Mouse (Mus musculus) kidney, postnatal 0 days (tissue): Measurements from ENCODE around the gene 2410015M20Rik. TPM values are rescaled to one million over a fixed set of nuclear protein-coding genes. Genes with fewer than 3 reads are reported as not detected.

ENCODE experiments used
- ATAC-seq: fragments of 200-750 bp; cut with Nextera tagmentation; replicated peaks from 2 replicates; pipeline ENCODE4 v1.8.0; 2017; ENCODE audit warnings: low read depth, moderate number of reproducible peaks, moderate TSS enrichment, moderate library complexity; ENCODE audit not compliant: low FRiP score
- DNase-seq: peaks from one replicate; pipeline ENCODE4 v3.0.0-alpha.2; 2016; ENCODE audit warnings: low spot score
- H3K27ac ChIP-seq: fragments of 300-500 bp; sonication (generic); 2 replicates; pipeline ENCODE4 v1.5.1; 2014; ENCODE audit warnings: mild to moderate bottlenecking
- H3K27me3 ChIP-seq: fragments of 300-500 bp; sonication (generic); 2 replicates; pipeline ENCODE4 v1.6.1; 2014; ENCODE audit warnings: low read length, mixed read lengths; ENCODE audit not compliant: insufficient read depth
- H3K36me3 ChIP-seq: fragments of 300-500 bp; sonication (generic); 2 replicates; pipeline ENCODE4 v1.6.1; 2014; ENCODE audit warnings: low read length, mixed read lengths; ENCODE audit not compliant: insufficient read depth
- H3K4me1 ChIP-seq: fragments of 300-500 bp; sonication (generic); replicated peaks from 2 replicates; pipeline ENCODE4 v1.6.1; 2014; ENCODE audit warnings: antibody characterized with exemption, low read length, mixed read lengths; ENCODE audit not compliant: insufficient read depth
- H3K4me2 ChIP-seq: fragments of 300-500 bp; sonication (generic); 2 replicates; pipeline ENCODE4 v1.6.1; 2014; ENCODE audit warnings: mild to moderate bottlenecking, low read length, moderate library complexity, mixed read lengths
- H3K4me3 ChIP-seq: fragments of 300-500 bp; sonication (generic); replicated peaks from 2 replicates; pipeline ENCODE4 v1.5.1; 2014; ENCODE audit warnings: low read depth, low read length
- H3K9ac ChIP-seq: fragments of 300-500 bp; sonication (generic); 2 replicates; pipeline ENCODE4 v1.6.1; 2014; ENCODE audit warnings: low read depth, low read length
- H3K9me3 ChIP-seq: fragments of 300-500 bp; sonication (generic); replicated peaks from 2 replicates; pipeline ENCODE4 v1.6.1; 2016; ENCODE audit warnings: low read length, inconsistent platforms, mixed read lengths
- CTCF ChIP-seq: IDR thresholded peaks from 2 replicates; pipeline ENCODE4 v1.5.1; 2016; ENCODE audit warnings: antibody characterized with exemption, low read depth, mild to moderate bottlenecking, moderate library complexity
- WGBS: fragments of 180-500 bp; shearing (Covaris S2); extraction: QIAGEN DNeasy Blood & Tissue Kit; methylation state at CpG from one replicate; pipeline ENCODE4 v1.1.7; 2014; 5-methylcytosine and 5-hydroxymethylcytosine counted together
- polyA plus RNA-seq: library from polyadenylated mRNA; unstranded; fragments of >200 nt; fragmentation: Nextera tagmentation; extraction: Ambion mirVana; gene quantifications from 2 replicates; pipeline ENCODE4 v1.2.1, GENCODE M21; 2015

The 2410015M20Rik gene
- polyA plus RNA-seq, 1 experiment from 2014 or later, result 467 TPM

GRCm38 (mm10) chr17:56604070-56604380, 5.5 kb downstream of the 2410015M20Rik start:
- Histone ChIP-seq H3K4me1 (peaks cover 5% of the 10 kb centered on the region), H3K9ac (no peak overlapping the region), H3K4me3 (no peak overlapping the region), H3K27ac (no peak overlapping the region), H3K36me3 (peaks cover 74% of the 10 kb centered on the region), H3K9me3 (no peaks in the 10 kb centered on the region), H3K27me3 (no peaks in the 10 kb centered on the region), H3K4me2 (no peak overlapping the region)
- no peak for ATAC-seq
- no peak for DNase-seq
- whole genome bisulfite sequencing, result 82% methylated on average over 9 of the region's 9 CpGs
- no peak for TF ChIP-seq CTCF

- Histone ChIP-seq H3K9ac (no peak overlapping the region), H3K4me3 (no peak overlapping the region), H3K36me3 (peaks cover 74% of the 10 kb centered on the region), H3K27me3 (no peaks in the 10 kb centered on the region), H3K27ac (no peak overlapping the region), H3K4me2 (no peak overlapping the region), H3K9me3 (no peaks in the 10 kb centered on the region), H3K4me1 (peaks cover 1% of the 10 kb centered on the region)
- TF ChIP-seq CTCF, result no peak
- ATAC-seq (no peak), DNase-seq (no peak)
- WGBS, result 94% methylated on average over 28 of the region's 28 CpGs
These were observed 6.1 kb downstream of the 2410015M20Rik start for GRCm38 (mm10) chr17:56603186-56604069.

- H3K4me2 ChIP-seq, result no peak overlapping the region
- no peaks in the 10 kb centered on the region for H3K4me1 ChIP-seq
- H3K27me3 ChIP-seq, result no peaks in the 10 kb centered on the region
- DNase-seq (no peak), ATAC-seq (no peak)
- H3K36me3 ChIP-seq, result peaks cover 87% of the 10 kb centered on the region
- no peaks in the 10 kb centered on the region for H3K9me3 ChIP-seq
- H3K9ac ChIP-seq, result no peak overlapping the region
- no peak overlapping the region for H3K27ac ChIP-seq
- no peak for TF ChIP-seq CTCF
- 89% methylated on average over 8 of the region's 8 CpGs for WGBS
- no peak overlapping the region for H3K4me3 ChIP-seq
These were observed 15.9 kb downstream of the 2410015M20Rik start for GRCm38 (mm10) chr17:56593527-56594271.

- H3K36me3 ChIP-seq, result peaks cover 87% of the 10 kb centered on the region
- no peak for ATAC-seq
- no peak overlapping the region for H3K4me2 ChIP-seq
- no peaks in the 10 kb centered on the region for H3K9me3 ChIP-seq
- TF ChIP-seq CTCF, result no peak
- H3K4me1 ChIP-seq, result no peaks in the 10 kb centered on the region
- no peak overlapping the region for H3K27ac ChIP-seq
- no peaks in the 10 kb centered on the region for H3K27me3 ChIP-seq
- H3K4me3 ChIP-seq, result no peak overlapping the region
- H3K9ac ChIP-seq, result no peak overlapping the region
- DNase-seq, result no peak
These were observed 17.0 kb downstream of the 2410015M20Rik start for GRCm38 (mm10) chr17:56592553-56592952.

GRCm38 (mm10) chr17:56588921-56589320, 20.6 kb downstream of the 2410015M20Rik start:
- Histone ChIP-seq H3K36me3 (peaks cover 60% of the 10 kb centered on the region; the same call in 1 of the 2 replicates), H3K27ac (no peak overlapping the region), H3K27me3 (no peaks in the 10 kb centered on the region), H3K4me3 (no peak overlapping the region), H3K9me3 (no peaks in the 10 kb centered on the region), H3K9ac (no peak overlapping the region), H3K4me1 (peaks cover 7% of the 10 kb centered on the region; the same call in 1 of the 2 replicates), H3K4me2 (no peak overlapping the region)
- TF ChIP-seq CTCF, result no peak
- 92% methylated on average over 4 of the region's 4 CpGs for WGBS
- no peak for DNase-seq
- ATAC-seq, result no peak

GRCm38 (mm10) chr17:56587773-56588172, 21.8 kb downstream of the 2410015M20Rik start:
- Histone ChIP-seq H3K27me3 (no peaks in the 10 kb centered on the region), H3K4me1 (peaks cover 13% of the 10 kb centered on the region; the same call in 1 of the 2 replicates), H3K4me3 (no peak overlapping the region), H3K9ac (no peak overlapping the region), H3K9me3 (no peaks in the 10 kb centered on the region), H3K36me3 (peaks cover 49% of the 10 kb centered on the region; the same call in 1 of the 2 replicates), H3K27ac (no peak overlapping the region), H3K4me2 (no peak overlapping the region)
- ATAC-seq, result no peak
- WGBS, result 48% methylated on average over 1 of the region's 1 CpGs
- DNase-seq, result no peak
- TF ChIP-seq CTCF, result no peak
